Mouse (Mus musculus): ENCODE results near the gene Cdkl2. TPM values are rescaled to one million over a fixed set of nuclear protein-coding genes. Genes with fewer than 3 reads are reported as not detected.

The Cdkl2 gene
- total and polyA plus RNA-seq, 2 experiments from 2014 or later: 17.6 to 24.1 TPM

DNA sequence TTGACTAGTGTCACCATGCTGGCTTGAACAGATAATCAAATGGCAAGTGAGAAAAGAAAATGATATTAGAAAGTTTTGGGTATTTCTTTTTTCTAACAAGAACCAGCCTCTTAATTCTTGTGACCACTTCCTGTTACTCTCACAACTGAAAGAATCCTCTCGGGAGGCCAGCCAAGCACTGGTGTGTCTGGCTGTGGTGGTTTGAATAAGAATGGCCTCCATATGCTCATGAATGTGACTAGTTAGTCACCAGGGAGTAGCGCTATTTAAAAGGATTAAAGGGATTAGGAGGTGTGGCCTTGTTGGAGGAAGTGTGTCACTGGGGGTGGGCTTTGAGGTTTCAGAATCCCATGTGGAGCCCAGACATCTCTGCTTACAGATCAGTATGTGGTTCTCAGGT is 58.0 kb downstream of the Cdkl2 start:
- no peak overlapping the region for H3K4me3 ChIP-seq (ENCODE audit: low read depth, low read length)
- H3K9ac ChIP-seq: no peak overlapping the region
- no peak overlapping the region for H3K4me2 ChIP-seq (ENCODE audit: low read depth)
- no peak overlapping the region for H3K27ac ChIP-seq (ENCODE audit: low read depth, low read length)
- H3K4me1 ChIP-seq (ENCODE audit: insufficient read depth): no peaks in the 10 kb centered on the region
- no peak for TF ChIP-seq CTCF (IDR thresholded peaks at IDR 0.05; ENCODE audit: low read depth)
- no peak for ATAC-seq
- H3K27me3 ChIP-seq (ENCODE audit: insufficient read depth, low read length): no peaks in the 10 kb centered on the region
- 30% methylated on average over 2 of the region's 2 CpGs for WGBS
- no peaks in the 10 kb centered on the region for H3K36me3 ChIP-seq (ENCODE audit: insufficient read depth)
- DNase-seq: no peak
- no peaks in the 10 kb centered on the region for H3K9me3 ChIP-seq (ENCODE audit: low read length)

DNA sequence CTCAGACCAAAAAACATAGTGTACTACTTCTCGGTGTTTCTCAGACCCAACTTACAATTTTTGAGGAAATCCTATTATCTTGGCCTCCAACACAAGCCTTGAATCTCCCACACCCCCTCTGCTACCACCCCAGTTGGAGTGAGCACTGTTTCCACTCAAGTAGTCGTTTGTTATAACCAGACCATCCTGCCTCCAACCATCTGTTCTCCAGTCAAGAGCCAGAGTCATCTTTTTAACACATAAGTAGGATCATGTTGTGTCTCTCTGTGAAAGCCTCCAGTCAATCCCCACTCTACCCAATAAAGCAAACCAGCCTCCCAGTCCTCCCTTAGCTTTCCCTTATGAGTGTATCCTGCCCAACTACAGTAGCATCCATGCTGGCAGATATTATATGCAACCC is 60.2 kb downstream of the Cdkl2 start:
- H3K9ac ChIP-seq: no peak overlapping the region
- H3K4me1 ChIP-seq (ENCODE audit: insufficient read depth): no peaks in the 10 kb centered on the region
- H3K36me3 ChIP-seq (ENCODE audit: insufficient read depth): no peaks in the 10 kb centered on the region
- H3K4me2 ChIP-seq (ENCODE audit: low read depth): no peak overlapping the region
- ATAC-seq (no peak; the same call in 1 of the 2 replicates), DNase-seq (no peak)
- no peak overlapping the region for H3K4me3 ChIP-seq (ENCODE audit: low read depth, low read length)
- no peak for TF ChIP-seq CTCF (IDR thresholded peaks at IDR 0.05; ENCODE audit: low read depth)
- 67% methylated on average over 2 of the region's 2 CpGs for WGBS
- no peaks in the 10 kb centered on the region for H3K9me3 ChIP-seq (ENCODE audit: low read length)
- no peaks in the 10 kb centered on the region for H3K27me3 ChIP-seq (ENCODE audit: insufficient read depth, low read length)
- H3K27ac ChIP-seq (ENCODE audit: low read depth, low read length): no peak overlapping the region

DNA sequence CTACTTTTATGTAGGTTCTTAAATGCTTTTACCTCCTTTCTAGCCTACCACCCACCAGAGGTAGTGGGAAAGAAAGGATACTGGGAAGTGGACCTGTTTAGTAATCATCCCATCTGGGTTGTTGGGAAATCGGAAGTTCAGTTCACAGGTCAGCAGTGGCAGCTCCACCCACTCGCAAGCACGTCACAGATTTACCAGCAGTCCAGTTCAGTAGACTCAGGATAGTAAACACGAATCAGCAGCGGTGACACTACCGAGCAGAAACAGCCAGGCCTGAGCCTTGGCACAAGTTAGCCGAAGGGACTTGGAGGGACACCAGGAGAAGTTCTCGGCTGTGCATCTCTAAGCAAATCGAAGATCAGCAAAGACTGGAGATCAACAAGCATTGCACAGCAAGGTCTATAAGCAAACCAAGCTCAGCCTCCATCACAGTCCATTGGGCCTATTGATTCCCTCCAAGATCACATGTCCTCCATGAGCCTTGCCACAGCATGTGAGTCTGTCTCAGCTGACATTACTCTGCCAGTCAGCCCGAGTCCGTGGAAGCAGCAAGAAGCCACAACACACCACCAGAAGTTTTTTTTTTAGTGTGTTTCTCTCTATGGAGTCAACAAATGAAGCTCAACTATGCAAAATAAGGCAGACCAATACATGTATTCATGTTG is 62.4 kb downstream of the Cdkl2 start:
- DNase-seq (no peak), ATAC-seq (no peak)
- Histone ChIP-seq H3K4me2 (ENCODE audit: low read depth) (no peak overlapping the region), H3K4me3 (ENCODE audit: low read depth, low read length) (no peak overlapping the region), H3K9ac (no peak overlapping the region), H3K36me3 (ENCODE audit: insufficient read depth) (no peaks in the 10 kb centered on the region), H3K4me1 (ENCODE audit: insufficient read depth) (no peaks in the 10 kb centered on the region), H3K27ac (ENCODE audit: low read depth, low read length) (no peak overlapping the region), H3K27me3 (ENCODE audit: insufficient read depth, low read length) (no peaks in the 10 kb centered on the region), H3K9me3 (ENCODE audit: low read length) (no peaks in the 10 kb centered on the region)
- TF ChIP-seq CTCF (IDR thresholded peaks at IDR 0.05; ENCODE audit: low read depth): no peak
- 92% methylated on average over 11 of the region's 11 CpGs for WGBS

DNA sequence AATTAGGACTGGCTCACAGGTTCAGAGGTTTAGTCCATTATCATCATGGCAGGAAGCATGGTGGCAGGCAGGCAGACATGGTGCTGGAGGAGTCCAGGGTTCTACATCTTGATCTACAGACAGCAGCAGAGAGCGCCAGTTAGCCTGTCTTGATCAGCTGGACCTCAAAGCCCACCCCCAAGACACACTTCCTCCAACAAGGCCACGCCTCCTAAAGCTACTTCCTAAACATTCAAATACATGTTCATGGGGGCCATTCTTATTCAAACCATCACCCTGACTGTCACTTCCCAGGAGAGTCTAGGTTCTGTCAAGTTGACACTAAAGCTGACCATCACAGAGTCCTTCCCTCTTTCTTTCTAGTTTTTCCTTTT is 66.3 kb downstream of the Cdkl2 start:
- Histone ChIP-seq H3K9ac (no peak overlapping the region), H3K27ac (ENCODE audit: low read depth, low read length) (no peak overlapping the region), H3K4me1 (ENCODE audit: insufficient read depth) (no peaks in the 10 kb centered on the region), H3K36me3 (ENCODE audit: insufficient read depth) (no peaks in the 10 kb centered on the region), H3K27me3 (ENCODE audit: insufficient read depth, low read length) (no peaks in the 10 kb centered on the region), H3K4me2 (ENCODE audit: low read depth) (no peak overlapping the region), H3K4me3 (ENCODE audit: low read depth, low read length) (no peak overlapping the region), H3K9me3 (ENCODE audit: low read length) (no peaks in the 10 kb centered on the region)
- no peak for TF ChIP-seq CTCF (IDR thresholded peaks at IDR 0.05; ENCODE audit: low read depth)
- WGBS: 98% methylated on average over 2 of the region's 2 CpGs
- ATAC-seq: no peak
- no peak for DNase-seq

DNA sequence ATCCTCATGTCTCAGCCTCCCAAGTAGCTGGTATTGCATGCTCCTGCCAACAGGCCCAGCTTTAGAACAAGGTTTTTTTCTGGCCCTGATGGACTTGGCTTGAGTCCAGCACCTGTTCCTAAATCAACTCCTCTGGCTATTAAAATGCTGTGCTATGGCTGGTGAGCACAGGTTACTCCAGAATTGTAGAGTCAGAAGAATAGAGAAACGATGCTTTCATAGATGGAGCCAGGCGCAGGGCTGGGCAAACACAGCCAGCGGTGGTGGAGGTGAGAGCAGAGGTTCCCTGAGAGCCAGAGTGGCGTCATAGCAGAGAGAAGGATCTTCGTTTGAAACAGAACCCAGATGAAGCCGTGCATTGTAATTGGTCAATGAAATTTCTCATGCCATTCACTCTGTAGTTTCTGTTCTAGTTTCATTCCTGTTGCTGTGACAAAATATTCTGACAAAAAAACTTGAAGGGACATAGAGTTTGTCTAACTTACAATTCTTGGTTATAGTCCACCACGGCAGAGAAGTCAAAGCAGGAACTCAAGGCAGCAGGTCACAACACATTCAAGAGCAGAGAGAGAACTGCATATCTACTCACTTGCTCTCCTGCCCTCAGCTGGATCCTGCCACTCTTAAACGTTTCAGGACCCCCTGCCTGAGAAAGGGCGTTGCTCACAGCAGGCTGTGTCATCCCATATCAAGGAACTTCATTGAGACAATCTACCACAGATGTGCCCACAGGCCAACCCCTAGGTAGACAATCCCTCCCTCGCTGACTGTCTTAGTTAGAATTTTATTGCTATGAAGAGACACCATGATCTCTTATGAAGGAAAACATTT is 66.9 kb downstream of the Cdkl2 start:
- 78% methylated on average over 10 of the region's 10 CpGs for WGBS
- TF ChIP-seq CTCF (IDR thresholded peaks at IDR 0.05; ENCODE audit: low read depth): no peak

DNA sequence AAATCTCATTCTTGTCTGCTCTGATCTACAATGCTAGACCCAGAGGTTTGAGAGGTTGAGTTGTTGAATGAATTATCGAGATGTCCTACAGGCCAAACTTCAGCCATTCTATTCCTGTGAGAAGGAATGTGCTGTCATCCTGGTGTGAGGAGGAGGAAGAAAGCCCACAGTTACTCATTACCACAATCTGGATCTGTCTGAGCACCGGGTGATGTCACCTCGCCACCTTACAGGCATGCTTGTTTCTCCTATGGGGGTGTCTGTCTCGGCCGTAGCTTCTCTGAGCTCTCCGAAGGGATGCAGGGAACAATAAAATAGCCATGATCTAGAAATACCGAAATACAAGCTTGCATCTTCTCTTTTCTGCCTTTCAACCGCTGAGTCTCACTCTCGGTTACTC is 67.9 kb downstream of the Cdkl2 start:
- no peak for TF ChIP-seq CTCF (IDR thresholded peaks at IDR 0.05; ENCODE audit: low read depth)
- ATAC-seq (no peak), DNase-seq (no peak)
- Histone ChIP-seq H3K27me3 (ENCODE audit: insufficient read depth, low read length) (no peaks in the 10 kb centered on the region), H3K4me1 (ENCODE audit: insufficient read depth) (no peaks in the 10 kb centered on the region), H3K36me3 (ENCODE audit: insufficient read depth) (no peaks in the 10 kb centered on the region), H3K9me3 (ENCODE audit: low read length) (no peaks in the 10 kb centered on the region), H3K27ac (ENCODE audit: low read depth, low read length) (no peak overlapping the region), H3K9ac (no peak overlapping the region), H3K4me3 (ENCODE audit: low read depth, low read length) (no peak overlapping the region), H3K4me2 (ENCODE audit: low read depth) (no peak overlapping the region)
- 96% methylated on average over 9 of the region's 9 CpGs for WGBS

More for the DNA sequence above, 66.9 kb downstream of the Cdkl2 start:
- H3K27me3 ChIP-seq (ENCODE audit: insufficient read depth, low read length): no peaks in the 10 kb centered on the region
- H3K27ac ChIP-seq (ENCODE audit: low read depth, low read length): no peak overlapping the region
- no peaks in the 10 kb centered on the region for H3K9me3 ChIP-seq (ENCODE audit: low read length)
- H3K9ac ChIP-seq: no peak overlapping the region
- no peak overlapping the region for H3K4me2 ChIP-seq (ENCODE audit: low read depth)
- no peaks in the 10 kb centered on the region for H3K4me1 ChIP-seq (ENCODE audit: insufficient read depth)
- no peaks in the 10 kb centered on the region for H3K36me3 ChIP-seq (ENCODE audit: insufficient read depth)
- DNase-seq: no peak
- no peak for ATAC-seq
- no peak overlapping the region for H3K4me3 ChIP-seq (ENCODE audit: low read depth, low read length)

DNA sequence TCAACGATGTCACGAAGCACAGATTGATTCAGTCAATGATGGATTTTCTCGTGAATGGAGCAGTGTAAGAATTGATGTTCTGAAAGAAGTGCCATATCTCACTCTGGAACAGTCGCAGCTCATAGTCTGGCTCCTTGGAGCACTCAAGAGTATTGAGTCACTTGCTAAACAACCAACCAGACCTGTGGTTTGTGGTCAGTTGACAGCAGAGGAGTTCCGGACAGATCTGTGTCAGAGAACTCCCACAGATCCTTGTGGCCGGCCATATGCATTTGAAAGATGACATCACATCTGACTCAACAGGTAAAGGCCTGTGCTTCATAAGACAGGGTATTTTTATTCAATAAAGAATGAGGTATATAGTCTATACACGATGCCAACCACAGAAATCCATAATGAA is 69.7 kb downstream of the Cdkl2 start:
- H3K4me1 ChIP-seq (ENCODE audit: insufficient read depth): no peaks in the 10 kb centered on the region
- no peaks in the 10 kb centered on the region for H3K9me3 ChIP-seq (ENCODE audit: low read length)
- no peak overlapping the region for H3K4me2 ChIP-seq (ENCODE audit: low read depth)
- ATAC-seq (no peak), DNase-seq (no peak)
- H3K9ac ChIP-seq: no peak overlapping the region
- no peak overlapping the region for H3K4me3 ChIP-seq (ENCODE audit: low read depth, low read length)
- no peak overlapping the region for H3K27ac ChIP-seq (ENCODE audit: low read depth, low read length)
- WGBS: 91% methylated on average over 7 of the region's 7 CpGs
- H3K27me3 ChIP-seq (ENCODE audit: insufficient read depth, low read length): no peaks in the 10 kb centered on the region
- no peak for TF ChIP-seq CTCF (IDR thresholded peaks at IDR 0.05; ENCODE audit: low read depth)
- no peaks in the 10 kb centered on the region for H3K36me3 ChIP-seq (ENCODE audit: insufficient read depth)

All from forebrain, postnatal 0 days (tissue).